Mouse (Mus musculus) kidney, adult 2 months (tissue): ENCODE measurements around the gene Camk2g. TPM values are rescaled to one million over a fixed set of nuclear protein-coding genes. Genes with fewer than 3 reads are reported as not detected.
A peak's percentile ranks its signal among the peaks of the same experiment; 100 is the strongest.

Source experiments
- DNase-seq: peaks from one replicate; pipeline ENCODE4 v3.0.0; 2021
- H3K27ac ChIP-seq: fragments of 200-500 bp; 2 replicates; pipeline ENCODE4 v1.5.1; 2012; ENCODE audit warnings: low read depth, low read length, control low read depth, inconsistent platforms; ENCODE audit not compliant: insufficient read depth
- H3K27me3 ChIP-seq: fragments of 200-500 bp; replicated peaks from 2 replicates; pipeline ENCODE4 v1.6.1; 2012; ENCODE audit warnings: mild to moderate bottlenecking, moderate library complexity, low read length, inconsistent platforms; ENCODE audit not compliant: control insufficient read depth, insufficient read depth
- H3K36me3 ChIP-seq: fragments of 200-500 bp; 2 replicates; pipeline ENCODE4 v1.6.1; 2012; ENCODE audit warnings: mild to moderate bottlenecking, moderate library complexity, low read length, inconsistent platforms; ENCODE audit not compliant: control insufficient read depth, insufficient read depth
- H3K4me1 ChIP-seq: fragments of 200-500 bp; 2 replicates; pipeline ENCODE4 v1.6.1; 2011; ENCODE audit warnings: low read length; ENCODE audit not compliant: control insufficient read depth, insufficient read depth
- H3K4me3 ChIP-seq: fragments of 200-500 bp; 2 replicates; pipeline ENCODE4 v1.5.1; 2011; ENCODE audit warnings: mild to moderate bottlenecking, low read depth, low read length, control low read depth; ENCODE audit not compliant: insufficient read depth
- CTCF ChIP-seq: fragments of 200-500 bp; conservative IDR thresholded peaks from 2 replicates; pipeline ENCODE4 v1.5.1; 2011; ENCODE audit warnings: low read depth, mild to moderate bottlenecking, control low read depth, low read length, moderate library complexity, mixed read lengths; ENCODE audit not compliant: insufficient read depth, insufficient read length
- POLR2A ChIP-seq: fragments of 200-500 bp; IDR thresholded peaks from one replicate; pipeline ENCODE4 v1.6.1; 2011; ENCODE audit warnings: low read depth, low read length, control low read depth
- WGBS: fragments of 180-500 bp; shearing (Covaris S2); methylation state at CpG from one replicate; pipeline ENCODE4 v1.1.7; 2018; 5-methylcytosine and 5-hydroxymethylcytosine counted together
- polyA plus RNA-seq: library from polyadenylated mRNA; depleted of rRNA; stranded (reverse); fragments of >200 nt; gene quantifications from 2 replicates; pipeline ENCODE4 v1.2.3, GENCODE M21; 2012

Camk2g gene
- polyA plus RNA-seq, 1 experiment: 15.4 TPM

- H3K27me3 ChIP-seq: no peaks in the 10 kb centered on the region
- H3K36me3 ChIP-seq: peaks cover 4% of the 10 kb centered on the region; the same call in 1 of the 2 replicates
- H3K4me3 ChIP-seq: peak overlapping the region; percentile 97
- H3K27ac ChIP-seq: peak overlapping the region; percentile 83; the same call in 1 of the 2 replicates
- 37% methylated on average over 12 of the region's 12 CpGs for WGBS
- TF ChIP-seq CTCF (no peak), POLR2A (no peak)
- H3K4me1 ChIP-seq: peaks cover 3% of the 10 kb centered on the region; the same call in 1 of the 2 replicates
- peak; percentile 37 for DNase-seq
Measured at GRCm38 (mm10) chr14:20733041-20733951, 60.6 kb downstream of the Camk2g start.

GRCm38 (mm10) chr14:20730853-20731602 lies 62.9 kb downstream of the Camk2g start:
- peaks cover 3% of the 10 kb centered on the region; the same call in 1 of the 2 replicates for H3K4me1 ChIP-seq
- H3K36me3 ChIP-seq: peaks cover 4% of the 10 kb centered on the region; the same call in 1 of the 2 replicates
- no peak overlapping the region for H3K4me3 ChIP-seq
- H3K27ac ChIP-seq: no peak overlapping the region
- no peak for TF ChIP-seq CTCF
- no peak for TF ChIP-seq POLR2A
- WGBS: 84% methylated on average over 9 of the region's 9 CpGs
- no peaks in the 10 kb centered on the region for H3K27me3 ChIP-seq
- DNase-seq: no peak

GRCm38 (mm10) chr14:20729871-20730270 lies 64.0 kb downstream of the Camk2g start:
- Histone ChIP-seq H3K4me1 (peaks cover 3% of the 10 kb centered on the region; the same call in 1 of the 2 replicates), H3K27me3 (no peaks in the 10 kb centered on the region), H3K4me3 (no peak overlapping the region), H3K36me3 (peaks cover 4% of the 10 kb centered on the region; the same call in 1 of the 2 replicates), H3K27ac (no peak overlapping the region)
- no peak for TF ChIP-seq POLR2A
- TF ChIP-seq CTCF: no peak
- no peak for DNase-seq
- 83% methylated on average over 9 of the region's 9 CpGs for WGBS

- 68% methylated on average over 6 of the region's 6 CpGs for WGBS
Measured at GRCm38 (mm10) chr14:20725660-20726339, 68.1 kb downstream of the Camk2g start.

GRCm38 (mm10) chr14:20724043-20724442 lies 69.8 kb downstream of the Camk2g start:
- no peak overlapping the region for H3K4me3 ChIP-seq
- no peak overlapping the region for H3K27ac ChIP-seq
- TF ChIP-seq CTCF: peak; percentile 78
- no peak for TF ChIP-seq POLR2A
- no peaks in the 10 kb centered on the region for H3K27me3 ChIP-seq
- no peaks in the 10 kb centered on the region for H3K4me1 ChIP-seq
- WGBS: 7% methylated on average over 5 of the region's 5 CpGs
- peak; percentile 69 for DNase-seq
- peaks cover 3% of the 10 kb centered on the region; the same call in 1 of the 2 replicates for H3K36me3 ChIP-seq

More at GRCm38 (mm10) chr14:20725660-20726339, 68.1 kb downstream of the Camk2g start:
- no peak overlapping the region for H3K27ac ChIP-seq
- no peaks in the 10 kb centered on the region for H3K4me1 ChIP-seq
- no peak for TF ChIP-seq CTCF
- no peak for TF ChIP-seq POLR2A
- DNase-seq: no peak
- no peaks in the 10 kb centered on the region for H3K27me3 ChIP-seq
- no peak overlapping the region for H3K4me3 ChIP-seq
- H3K36me3 ChIP-seq: peaks cover 4% of the 10 kb centered on the region; the same call in 1 of the 2 replicates

- Histone ChIP-seq H3K36me3 (no peaks in the 10 kb centered on the region; the same call in none of the 2 replicates), H3K27me3 (no peaks in the 10 kb centered on the region), H3K27ac (no peak overlapping the region), H3K4me1 (no peaks in the 10 kb centered on the region), H3K4me3 (no peak overlapping the region)
- TF ChIP-seq POLR2A (no peak), CTCF (no peak)
- 89% methylated on average over 12 of the region's 12 CpGs for WGBS
- DNase-seq: no peak
Measured at GRCm38 (mm10) chr14:20723006-20723405, 70.9 kb downstream of the Camk2g start.
